Mouse (Mus musculus) small intestine, adult 2 months (tissue): Measurements from ENCODE around the gene Arhgef3. TPM values are rescaled to one million over a fixed set of nuclear protein-coding genes. Genes with fewer than 3 reads are reported as not detected.

ENCODE experiments used
- H3K27ac ChIP-seq: fragments of 200-500 bp; 2 replicates; pipeline ENCODE4 v1.5.1; 2012; ENCODE audit warnings: low read depth, low read length, control low read depth, inconsistent platforms; ENCODE audit not compliant: insufficient read depth
- H3K27me3 ChIP-seq: fragments of 200-500 bp; 2 replicates; pipeline ENCODE4 v1.6.1; 2012; ENCODE audit warnings: mild to moderate bottlenecking, moderate library complexity, low read length, inconsistent platforms; ENCODE audit not compliant: control insufficient read depth, insufficient read depth
- H3K36me3 ChIP-seq: fragments of 200-500 bp; 2 replicates; pipeline ENCODE4 v1.6.1; 2012; ENCODE audit warnings: mild to moderate bottlenecking, low read length, control low read depth, inconsistent platforms; ENCODE audit not compliant: control insufficient read depth, insufficient read depth
- H3K4me1 ChIP-seq: fragments of 200-500 bp; 2 replicates; pipeline ENCODE4 v1.6.1; 2012; ENCODE audit warnings: low read length, inconsistent platforms, mixed read lengths; ENCODE audit not compliant: control insufficient read depth, insufficient read depth, insufficient read length
- H3K4me3 ChIP-seq: fragments of 200-500 bp; 2 replicates; pipeline ENCODE4 v1.5.1; 2012; ENCODE audit warnings: low read depth, mild to moderate bottlenecking, control low read depth, inconsistent platforms, low read length, moderate library complexity
- CTCF ChIP-seq: fragments of 200-500 bp; IDR thresholded peaks from 2 replicates; pipeline ENCODE4 v1.5.1; 2012; ENCODE audit warnings: low read depth, mild to moderate bottlenecking, control low read depth, inconsistent platforms, low read length, moderate library complexity, mixed read lengths; ENCODE audit not compliant: insufficient replicate concordance, insufficient read length; ENCODE audit errors: extremely low read depth
- POLR2A ChIP-seq: fragments of 200-500 bp; IDR thresholded peaks from 2 replicates; pipeline ENCODE4 v1.6.1; 2012; ENCODE audit warnings: low read depth, mild to moderate bottlenecking, control low read depth, inconsistent platforms, low read length, moderate library complexity
- WGBS: fragments of 180-500 bp; shearing (Covaris S2); methylation state at CpG from one replicate; pipeline ENCODE4 v1.1.7; 2018; 5-methylcytosine and 5-hydroxymethylcytosine counted together
- polyA plus RNA-seq: library from polyadenylated mRNA; depleted of rRNA; stranded (reverse); fragments of >200 nt; gene quantifications from 2 replicates; pipeline ENCODE4 v1.2.3, GENCODE M21; 2012

Arhgef3 gene
- polyA plus RNA-seq, 1 experiment: 7.0 TPM

GRCm38 (mm10) chr14:27324689-27325088 is 210.0 kb downstream of the Arhgef3 start:
- 20% methylated on average over 7 of the region's 7 CpGs for WGBS
- H3K36me3 ChIP-seq: no peaks in the 10 kb centered on the region

GRCm38 (mm10) chr14:27325537-27325936 is 210.8 kb downstream of the Arhgef3 start:
- H3K36me3 ChIP-seq: no peaks in the 10 kb centered on the region
- TF ChIP-seq POLR2A (no peak), CTCF (no peak)
- no peak overlapping the region for H3K4me3 ChIP-seq
- no peaks in the 10 kb centered on the region for H3K27me3 ChIP-seq
- peaks cover 3% of the 10 kb centered on the region; the same call in 1 of the 2 replicates for H3K4me1 ChIP-seq
- 81% methylated on average over 6 of the region's 6 CpGs for WGBS
- H3K27ac ChIP-seq: no peak overlapping the region

More at GRCm38 (mm10) chr14:27324689-27325088, 210.0 kb downstream of the Arhgef3 start:
- TF ChIP-seq CTCF (no peak), POLR2A (no peak)
- Histone ChIP-seq H3K4me3 (no peak overlapping the region), H3K27ac (no peak overlapping the region), H3K27me3 (no peaks in the 10 kb centered on the region), H3K4me1 (peaks cover 3% of the 10 kb centered on the region; the same call in 1 of the 2 replicates)

DNA sequence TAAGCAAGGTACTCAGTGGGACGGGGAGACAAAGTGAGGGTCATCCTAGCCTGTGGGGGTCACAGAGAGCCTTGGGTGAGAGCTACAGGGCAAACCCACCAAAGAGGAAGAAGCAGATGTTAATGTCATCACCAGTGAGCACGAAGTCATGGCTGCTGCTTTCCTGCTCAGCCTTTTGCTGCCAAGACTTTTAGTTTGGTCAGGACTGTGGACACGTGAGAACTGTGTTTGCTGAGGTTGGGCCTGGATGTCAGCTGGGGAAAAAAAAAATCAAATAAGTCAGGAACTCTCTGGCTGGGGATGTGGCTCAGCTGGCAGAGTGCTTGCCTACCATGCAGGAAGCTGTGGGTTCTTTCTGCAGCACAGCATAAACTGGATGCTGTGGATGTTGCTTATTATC is 213.2 kb downstream of the Arhgef3 start:
- 43% methylated on average over 3 of the region's 3 CpGs for WGBS
- Histone ChIP-seq H3K4me3 (no peak overlapping the region), H3K4me1 (peaks cover 7% of the 10 kb centered on the region; the same call in 1 of the 2 replicates), H3K36me3 (no peaks in the 10 kb centered on the region), H3K27ac (no peak overlapping the region), H3K27me3 (no peaks in the 10 kb centered on the region)
- no peak for TF ChIP-seq POLR2A
- no peak for TF ChIP-seq CTCF

GRCm38 (mm10) chr14:27328952-27329351 is 214.3 kb downstream of the Arhgef3 start:
- 94% methylated on average over 3 of the region's 3 CpGs for WGBS
- Histone ChIP-seq H3K4me1 (peaks cover 7% of the 10 kb centered on the region; the same call in 1 of the 2 replicates), H3K27me3 (no peaks in the 10 kb centered on the region), H3K36me3 (no peaks in the 10 kb centered on the region), H3K4me3 (no peak overlapping the region), H3K27ac (no peak overlapping the region)
- no peak for TF ChIP-seq POLR2A
- no peak for TF ChIP-seq CTCF

DNA sequence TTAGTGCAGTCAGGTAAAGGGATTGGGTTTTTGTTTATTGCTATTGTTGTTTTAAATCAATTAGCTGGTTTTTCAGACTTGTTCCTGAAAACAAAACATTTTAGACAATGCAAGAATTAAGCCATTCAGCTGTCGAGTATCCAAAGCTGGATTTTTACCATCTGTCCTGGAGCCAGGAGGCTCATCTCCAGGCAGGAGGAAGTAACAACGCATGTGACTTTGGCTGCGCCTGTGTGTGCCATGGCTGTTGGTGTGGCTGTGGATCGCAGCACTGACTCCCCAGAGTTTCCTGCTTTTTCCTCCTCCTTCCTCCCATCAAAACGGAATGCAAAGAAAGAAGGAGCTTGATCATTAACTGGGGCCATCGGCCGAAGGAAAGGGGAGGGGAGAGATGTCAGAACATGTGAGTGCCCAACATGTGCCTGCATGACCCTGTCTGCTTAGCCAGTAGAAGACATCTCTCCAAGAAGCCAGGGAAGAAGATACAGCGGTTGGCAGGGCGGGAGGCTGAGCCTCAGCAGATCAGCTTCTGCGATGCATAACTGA is 216.9 kb downstream of the Arhgef3 start:
- TF ChIP-seq POLR2A (no peak), CTCF (no peak)
- 43% methylated on average over 10 of the region's 10 CpGs for WGBS
- Histone ChIP-seq H3K4me3 (no peak overlapping the region), H3K4me1 (peaks cover 13% of the 10 kb centered on the region; the same call in 1 of the 2 replicates), H3K36me3 (no peaks in the 10 kb centered on the region), H3K27me3 (no peaks in the 10 kb centered on the region), H3K27ac (no peak overlapping the region)

DNA sequence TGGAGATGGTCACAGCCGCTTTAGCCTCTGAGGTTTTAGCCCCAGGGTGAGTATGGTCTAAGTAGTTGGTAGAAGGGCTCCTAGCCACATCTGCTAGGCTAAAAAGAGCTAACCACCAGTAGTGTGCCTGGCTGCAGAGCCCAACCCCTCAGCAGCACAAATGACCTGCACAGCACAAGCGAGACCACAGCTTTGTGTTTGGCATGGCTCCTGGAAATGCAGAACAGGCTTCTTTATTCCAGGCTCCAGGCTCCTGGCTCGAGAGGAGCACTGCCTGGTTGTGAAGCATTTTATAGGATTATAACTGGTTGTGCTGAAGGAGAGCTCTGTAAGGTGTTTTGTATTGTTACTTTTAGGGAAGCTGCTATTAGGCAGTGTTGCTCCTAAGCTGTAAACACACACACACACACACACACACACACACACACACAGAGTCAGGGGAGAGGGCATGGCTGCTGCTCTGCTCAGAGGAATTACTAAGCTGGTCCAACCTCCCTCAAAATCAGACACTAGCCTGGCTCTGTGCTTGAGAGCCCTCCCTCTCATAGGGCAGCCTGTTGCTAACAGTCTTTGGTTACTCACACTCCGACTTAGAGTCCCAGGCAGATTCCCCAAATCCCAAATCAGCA is 217.8 kb downstream of the Arhgef3 start:
- no peaks in the 10 kb centered on the region for H3K27me3 ChIP-seq
- H3K27ac ChIP-seq: no peak overlapping the region
- H3K4me3 ChIP-seq: no peak overlapping the region
- TF ChIP-seq CTCF (no peak), POLR2A (no peak)
- peaks cover 15% of the 10 kb centered on the region; the same call in 1 of the 2 replicates for H3K4me1 ChIP-seq
- WGBS: 86% methylated on average over 4 of the region's 4 CpGs
- H3K36me3 ChIP-seq: no peaks in the 10 kb centered on the region

DNA sequence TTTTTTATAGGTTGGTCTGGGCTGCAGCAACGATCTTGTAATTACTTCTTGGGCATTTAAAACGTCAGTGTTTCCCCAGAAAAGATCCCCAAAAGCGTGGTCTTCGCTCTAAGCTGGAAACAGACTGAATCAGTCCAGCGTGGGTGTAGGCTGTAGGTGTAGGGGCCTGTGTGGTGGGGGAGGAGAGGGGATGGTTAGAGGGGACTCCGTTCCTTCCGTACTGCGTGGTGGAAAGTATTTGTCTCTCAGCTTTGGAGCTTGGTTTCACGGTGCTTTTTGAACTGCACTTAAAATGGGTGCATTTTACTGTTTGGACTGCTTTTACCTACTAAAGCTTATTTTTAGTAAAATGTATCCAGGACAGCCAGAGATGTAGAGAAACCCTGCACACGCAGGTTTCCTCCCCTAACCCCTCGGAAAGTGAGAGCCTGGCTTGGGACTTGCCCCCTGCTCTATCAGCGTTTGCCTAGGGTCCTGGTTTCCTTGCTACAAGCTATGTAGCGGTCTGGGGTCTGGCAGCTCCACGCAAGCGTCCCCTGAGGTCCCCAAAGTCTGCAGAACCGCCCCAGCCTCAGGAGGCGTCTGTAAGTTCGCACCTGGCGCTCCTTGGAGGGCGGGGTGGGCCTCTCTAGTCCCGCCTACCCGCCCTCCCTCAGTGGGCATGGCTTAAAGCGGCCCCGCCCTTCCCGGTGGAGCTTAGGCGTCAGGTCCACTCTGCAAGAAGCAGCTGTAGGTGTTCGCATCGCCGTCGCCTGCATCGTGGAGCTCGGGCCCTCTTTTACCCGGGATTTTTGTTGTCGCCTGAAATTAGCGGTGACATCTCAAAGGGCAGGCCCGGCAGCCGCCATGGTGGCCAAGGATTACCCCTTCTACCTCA is 220.9 kb downstream of the Arhgef3 start:
- WGBS: 10% methylated on average over 37 of the region's 37 CpGs
- H3K36me3 ChIP-seq: no peaks in the 10 kb centered on the region
- TF ChIP-seq CTCF (no peak), POLR2A (peak; percentile 76; the same call in 1 of the 2 replicates)
- peak overlapping the region; percentile 71 for H3K4me3 ChIP-seq
- 0 out of 2 replicates have a peak overlapping the region, but pooled peaks have one; percentile 4 for H3K27ac ChIP-seq
- no peaks in the 10 kb centered on the region for H3K27me3 ChIP-seq
- H3K4me1 ChIP-seq: peaks cover 14% of the 10 kb centered on the region; the same call in 1 of the 2 replicates
